Mouse (Mus musculus) activated CD4-positive, CD25-positive, alpha-beta regulatory T cell (primary cell): Measurements from ENCODE around the gene Ggnbp2. TPM values are rescaled to one million over a fixed set of nuclear protein-coding genes. Genes with fewer than 3 reads are reported as not detected.

Source experiments
- polyA plus RNA-seq, 2 experiments: library from polyadenylated mRNA; unstranded; fragments of 100-300 nt; shearing (Covaris generic); gene quantifications; one replicate each; pipeline ENCODE4 v1.2.1; 2017

Gene Ggnbp2
- polyA plus RNA-seq: 100 to 1,000 TPM; 168 to 171 TPM

GRCm38 (mm10) chr11:84870337-84871043, at the start of gene Ggnbp2:
Gene Ggnbp2, minus strand, starts transcription at chr11:84870817.

DNA sequence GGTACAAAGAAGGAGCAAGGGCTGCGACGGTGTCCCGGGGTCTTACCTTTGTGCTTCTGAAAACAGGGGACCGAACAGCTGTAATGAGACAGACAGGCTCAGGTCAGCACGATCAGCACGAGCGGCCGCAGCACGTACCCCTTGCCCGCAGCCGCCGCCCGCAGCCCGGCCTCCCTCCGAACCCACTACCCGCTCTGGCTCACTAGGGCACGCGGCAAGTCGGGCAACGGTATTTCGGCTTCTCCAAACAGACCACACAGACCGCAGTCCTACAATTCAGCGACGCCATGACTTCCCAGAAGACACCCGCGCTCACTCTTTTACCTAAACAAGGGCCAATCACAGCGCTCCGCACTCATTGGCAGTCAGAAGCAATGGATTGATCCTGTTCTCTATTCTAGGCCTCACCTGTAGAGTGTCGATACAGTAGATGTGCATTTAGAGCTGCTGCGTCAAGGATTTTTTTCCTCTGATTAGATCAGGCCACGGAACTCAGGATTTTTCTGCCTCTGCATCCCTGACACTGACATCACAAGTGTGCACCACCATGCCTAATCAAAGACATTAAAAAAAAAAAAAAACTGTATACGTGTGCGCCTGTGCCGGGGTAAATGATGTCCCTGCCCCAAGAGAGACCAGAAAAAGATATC, 45.6 kb upstream of the Ggnbp2 start, which contains the start of gene Znhit3:
TSS of gene Znhit3 (minus strand) at position 314 of the 650 bp plus-strand sequence.

DNA sequence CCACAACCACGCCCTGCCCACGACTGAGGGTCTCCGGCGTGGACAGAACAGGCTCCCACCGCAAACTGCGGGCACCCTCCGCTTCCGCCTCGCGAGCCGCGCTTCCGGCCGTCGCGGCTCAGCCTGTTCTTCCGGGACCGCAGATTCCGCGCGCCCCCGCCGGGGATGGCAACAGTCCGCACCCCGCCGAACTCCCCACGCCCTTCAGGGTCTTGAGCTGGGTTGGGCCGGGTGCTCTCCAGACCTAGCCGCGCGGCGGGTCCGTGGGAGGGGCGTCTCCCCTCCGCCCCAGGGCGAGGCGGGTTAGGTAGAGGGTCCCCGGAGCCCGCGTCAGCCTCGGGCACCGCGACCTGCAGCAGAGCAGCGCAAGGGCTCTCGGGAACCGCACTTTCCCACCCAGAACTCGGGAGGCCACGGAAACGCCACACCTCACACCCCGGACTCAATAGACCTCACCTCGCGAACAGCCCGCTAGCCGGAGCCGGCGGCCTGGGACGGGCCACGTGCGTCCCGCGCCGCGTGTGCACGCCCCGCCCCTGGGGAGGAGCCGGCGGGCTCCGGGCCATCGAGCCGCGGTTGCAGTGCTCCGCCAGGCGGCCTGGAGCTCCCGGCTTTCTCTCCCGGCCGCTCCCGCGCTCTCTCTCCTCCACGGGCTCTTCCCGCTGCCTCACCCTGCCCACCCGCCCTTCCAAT, 9.3 kb upstream of the Ggnbp2 start, which contains the start of the genes Myo19 and Pigw:
TSS of gene Myo19 (plus strand) at position 377 of the 693 bp plus-strand sequence.
TSS of gene Pigw (minus strand) at position 514 of the 693 bp plus-strand sequence.

DNA sequence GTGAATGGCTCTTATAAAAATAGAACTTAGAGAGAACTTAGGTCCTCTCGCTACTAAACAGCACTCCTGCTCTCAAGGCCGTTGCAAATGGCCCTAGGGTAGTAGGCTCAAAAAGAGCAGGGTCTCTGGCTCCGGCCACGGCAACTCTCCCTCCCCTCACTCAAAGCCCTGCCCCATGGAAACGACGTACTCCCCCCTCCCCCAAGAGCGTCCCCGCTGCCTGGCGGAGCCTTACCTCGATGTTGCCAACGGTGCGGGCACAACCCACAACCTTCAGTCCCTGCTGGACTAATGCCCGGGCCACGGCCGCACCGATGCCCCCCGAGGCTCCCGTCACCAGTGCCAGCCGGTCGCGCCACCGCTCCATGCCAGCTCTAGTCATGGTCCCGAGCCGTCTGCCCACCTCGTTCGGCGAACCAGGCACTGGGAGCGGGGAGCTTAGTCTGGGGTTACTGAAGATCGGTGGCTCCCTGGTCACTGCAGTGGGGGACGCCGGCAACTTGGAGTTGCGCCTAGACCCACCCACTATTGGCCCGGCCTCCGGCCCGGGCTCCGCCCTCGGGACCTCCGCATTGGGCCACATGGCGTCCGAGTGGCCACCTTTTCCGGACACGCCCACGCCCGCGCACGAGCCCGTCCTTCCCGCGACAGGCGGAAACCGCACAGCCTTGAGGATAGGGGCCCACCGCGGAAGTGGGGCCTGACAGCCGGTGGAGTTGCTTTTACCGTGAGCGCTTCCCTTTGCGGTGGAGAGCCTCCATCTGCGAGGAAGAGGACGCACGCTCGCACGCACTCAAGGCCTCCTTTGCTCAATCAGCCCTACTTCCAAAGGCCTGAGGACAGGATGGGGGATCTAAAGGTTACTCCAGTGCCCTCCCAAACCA, 41.9 kb downstream of the Ggnbp2 start, which contains the start of gene Dhrs11:
TSS of gene Dhrs11 (minus strand) at position 479 of the 884 bp plus-strand sequence.

GRCm38 (mm10) chr11:84818961-84819692, 51.5 kb downstream of the Ggnbp2 start, which contains the start of gene Mrm1:
Gene Mrm1, minus strand, starts transcription at chr11:84819515.

Other genes with a start within 250 kb of the Ggnbp2 start
- gene Mrm1, start 51.3 kb downstream of the Ggnbp2 start, polyA plus RNA-seq: 10 to 100 TPM; 11.8 to 19.5 TPM
- gene Dhrs11, start 41.8 kb downstream of the Ggnbp2 start, polyA plus RNA-seq: 10 to 100 TPM; 20.8 to 23.2 TPM
- 1 to 10 TPM; 1.7 to 2.9 TPM for gene Myo19, start 9.3 kb upstream of the Ggnbp2 start, polyA plus RNA-seq
- 1 to 10 TPM; 4.8 to 7.2 TPM for gene Pigw, start 9.5 kb upstream of the Ggnbp2 start, polyA plus RNA-seq
- 10 to 100 TPM; 21.1 to 30.8 TPM for gene Znhit3, start 45.5 kb upstream of the Ggnbp2 start, polyA plus RNA-seq
- gene Car4, start 87.0 kb upstream of the Ggnbp2 start, polyA plus RNA-seq: not detected